Mouse (Mus musculus) kidney, embryonic 14.5 days (tissue): ENCODE measurements around the gene Th. TPM values are rescaled to one million over a fixed set of nuclear protein-coding genes. Genes with fewer than 3 reads are reported as not detected.

Experiments used
- ATAC-seq: fragments of 200-750 bp; cut with Nextera tagmentation; 2 replicates; pipeline ENCODE4 v1.8.0; 2017; ENCODE audit warnings: moderate number of reproducible peaks, mild to moderate bottlenecking, moderate TSS enrichment, moderate library complexity; ENCODE audit not compliant: low FRiP score, low TSS enrichment
- H3K27ac ChIP-seq: fragments of 300-500 bp; sonication (generic); 2 replicates; pipeline ENCODE4 v1.5.1; 2014; ENCODE audit warnings: low read depth, mild to moderate bottlenecking, low read length, moderate library complexity, mixed read lengths
- H3K27me3 ChIP-seq: fragments of 300-500 bp; sonication (generic); 2 replicates; pipeline ENCODE4 v1.6.1; 2014; ENCODE audit warnings: mild to moderate bottlenecking, low read length; ENCODE audit not compliant: control insufficient read depth, insufficient read depth
- H3K36me3 ChIP-seq: fragments of 300-500 bp; sonication (generic); 2 replicates; pipeline ENCODE4 v1.6.1; 2014; ENCODE audit warnings: low read length, mixed read lengths; ENCODE audit not compliant: control insufficient read depth, insufficient read depth
- H3K4me1 ChIP-seq: fragments of 300-500 bp; sonication (generic); 2 replicates; pipeline ENCODE4 v1.6.1; 2014; ENCODE audit warnings: low read length, mixed read lengths; ENCODE audit not compliant: control insufficient read depth, insufficient read depth
- H3K4me2 ChIP-seq: fragments of 300-500 bp; sonication (generic); replicated peaks from 2 replicates; pipeline ENCODE4 v1.6.1; 2014; ENCODE audit warnings: low read depth, mild to moderate bottlenecking, low read length
- H3K4me3 ChIP-seq: fragments of 300-500 bp; sonication (generic); 2 replicates; pipeline ENCODE4 v1.5.1; 2014; ENCODE audit warnings: mild to moderate bottlenecking, low read length
- H3K9ac ChIP-seq: fragments of 300-500 bp; sonication (generic); 2 replicates; pipeline ENCODE4 v1.6.1; 2014; ENCODE audit warnings: low read depth, mild to moderate bottlenecking, low read length, moderate library complexity
- H3K9me3 ChIP-seq: fragments of 300-500 bp; sonication (generic); 2 replicates; pipeline ENCODE4 v1.6.1; 2016; ENCODE audit warnings: low read length; ENCODE audit not compliant: control insufficient read depth
- WGBS: fragments of 180-500 bp; shearing (Covaris S2); extraction: QIAGEN DNeasy Blood & Tissue Kit; methylation state at CpG from one replicate; pipeline ENCODE4 v1.1.7; 2014; 5-methylcytosine and 5-hydroxymethylcytosine counted together
- polyA plus RNA-seq: library from polyadenylated mRNA; unstranded; fragments of >200 nt; fragmentation: Nextera tagmentation; extraction: Ambion mirVana; gene quantifications from 2 replicates; pipeline ENCODE4 v1.2.1, GENCODE M21; 2014

Th gene
- polyA plus RNA-seq, 1 experiment from 2014 or later = 0.22 TPM

- no peaks in the 10 kb centered on the region for H3K4me1 ChIP-seq
- ATAC-seq = no peak
These were observed 6.7 kb upstream of the Th start for GRCm38 (mm10) chr7:142937631-142938030.

GRCm38 (mm10) chr7:142935708-142936107, 4.8 kb upstream of the Th start:
- ATAC-seq = no peak
- H3K36me3 ChIP-seq = no peaks in the 10 kb centered on the region
- H3K4me1 ChIP-seq = no peaks in the 10 kb centered on the region
- 83% methylated on average over 14 of the region's 14 CpGs for WGBS
- no peaks in the 10 kb centered on the region for H3K27me3 ChIP-seq
- no peak overlapping the region for H3K4me3 ChIP-seq
- no peak overlapping the region for H3K27ac ChIP-seq
- H3K9me3 ChIP-seq = no peaks in the 10 kb centered on the region
- H3K4me2 ChIP-seq = no peak overlapping the region
- no peak overlapping the region for H3K9ac ChIP-seq

More at GRCm38 (mm10) chr7:142937631-142938030, 6.7 kb upstream of the Th start:
- Histone ChIP-seq H3K27ac (no peak overlapping the region), H3K4me2 (no peak overlapping the region), H3K4me3 (no peak overlapping the region), H3K9me3 (no peaks in the 10 kb centered on the region), H3K9ac (no peak overlapping the region), H3K36me3 (no peaks in the 10 kb centered on the region), H3K27me3 (no peaks in the 10 kb centered on the region)

GRCm38 (mm10) chr7:142932469-142932868, 1.5 kb upstream of the Th start:
- H3K36me3 ChIP-seq = no peaks in the 10 kb centered on the region
- H3K27ac ChIP-seq = no peak overlapping the region; the same call in 1 of the 2 replicates

GRCm38 (mm10) chr7:142929516-142929915, 1.4 kb downstream of the Th start:
- Histone ChIP-seq H3K27me3 (no peaks in the 10 kb centered on the region), H3K9me3 (no peaks in the 10 kb centered on the region), H3K4me2 (no peak overlapping the region), H3K27ac (no peak overlapping the region), H3K4me3 (no peak overlapping the region), H3K9ac (no peak overlapping the region), H3K36me3 (no peaks in the 10 kb centered on the region), H3K4me1 (no peaks in the 10 kb centered on the region)
- WGBS = 90% methylated on average over 2 of the region's 2 CpGs
- ATAC-seq = no peak

More at GRCm38 (mm10) chr7:142932469-142932868, 1.5 kb upstream of the Th start:
- Histone ChIP-seq H3K4me2 (no peak overlapping the region), H3K9me3 (no peaks in the 10 kb centered on the region), H3K27me3 (no peaks in the 10 kb centered on the region), H3K4me3 (no peak overlapping the region), H3K9ac (no peak overlapping the region), H3K4me1 (no peaks in the 10 kb centered on the region)
- no peak for ATAC-seq
- WGBS = 61% methylated on average over 3 of the region's 3 CpGs

- H3K9me3 ChIP-seq = no peaks in the 10 kb centered on the region
- H3K36me3 ChIP-seq = no peaks in the 10 kb centered on the region
- H3K27ac ChIP-seq = no peak overlapping the region
- WGBS = 67% methylated on average over 8 of the region's 8 CpGs
- H3K4me3 ChIP-seq = no peak overlapping the region
- H3K4me2 ChIP-seq = no peak overlapping the region
- ATAC-seq = no peak
- H3K27me3 ChIP-seq = no peaks in the 10 kb centered on the region
- H3K9ac ChIP-seq = no peak overlapping the region
- H3K4me1 ChIP-seq = no peaks in the 10 kb centered on the region
These were observed 3.6 kb downstream of the Th start for GRCm38 (mm10) chr7:142927293-142927692.

- 33% methylated on average over 8 of the region's 8 CpGs for WGBS
- no peaks in the 10 kb centered on the region for H3K36me3 ChIP-seq
- no peaks in the 10 kb centered on the region for H3K27me3 ChIP-seq
- no peak overlapping the region for H3K9ac ChIP-seq
- H3K9me3 ChIP-seq = no peaks in the 10 kb centered on the region
- H3K4me2 ChIP-seq = no peak overlapping the region
- no peaks in the 10 kb centered on the region for H3K4me1 ChIP-seq
- ATAC-seq = peak; percentile 83
- no peak overlapping the region for H3K27ac ChIP-seq
- no peak overlapping the region for H3K4me3 ChIP-seq
These were observed 12.0 kb downstream of the Th start for GRCm38 (mm10) chr7:142918641-142919628.

GRCm38 (mm10) chr7:142917659-142918058, 13.3 kb downstream of the Th start:
- no peak overlapping the region for H3K4me3 ChIP-seq
- H3K36me3 ChIP-seq = no peaks in the 10 kb centered on the region
- ATAC-seq = no peak
- no peak overlapping the region for H3K4me2 ChIP-seq
- H3K4me1 ChIP-seq = no peaks in the 10 kb centered on the region
- H3K9ac ChIP-seq = no peak overlapping the region
- WGBS = 77% methylated on average over 5 of the region's 5 CpGs
- H3K27ac ChIP-seq = no peak overlapping the region
- no peaks in the 10 kb centered on the region for H3K9me3 ChIP-seq
- H3K27me3 ChIP-seq = no peaks in the 10 kb centered on the region

- 29% methylated on average over 8 of the region's 8 CpGs for WGBS
- Histone ChIP-seq H3K27me3 (no peaks in the 10 kb centered on the region), H3K4me2 (no peak overlapping the region), H3K9ac (no peak overlapping the region), H3K27ac (no peak overlapping the region), H3K4me3 (no peak overlapping the region), H3K9me3 (no peaks in the 10 kb centered on the region), H3K4me1 (no peaks in the 10 kb centered on the region), H3K36me3 (no peaks in the 10 kb centered on the region)
- ATAC-seq = no peak
These were observed 14.8 kb downstream of the Th start for GRCm38 (mm10) chr7:142916178-142916577.

GRCm38 (mm10) chr7:142911682-142912081, 19.2 kb downstream of the Th start:
- ATAC-seq = no peak
- no peaks in the 10 kb centered on the region for H3K27me3 ChIP-seq
- H3K36me3 ChIP-seq = no peaks in the 10 kb centered on the region
- H3K9ac ChIP-seq = no peak overlapping the region
- H3K9me3 ChIP-seq = no peaks in the 10 kb centered on the region
- no peak overlapping the region for H3K4me2 ChIP-seq
- 86% methylated on average over 2 of the region's 2 CpGs for WGBS
- H3K4me1 ChIP-seq = no peaks in the 10 kb centered on the region
- H3K27ac ChIP-seq = no peak overlapping the region
- no peak overlapping the region for H3K4me3 ChIP-seq
